Mouse (Mus musculus) heart, postnatal 0 days (tissue): Measurements from ENCODE around the gene Adrm1.

Source experiments
- CTCF ChIP-seq: IDR thresholded peaks from 2 replicates; pipeline ENCODE4 v1.5.1; 2016; ENCODE audit warnings: antibody characterized with exemption, control low read depth, low read depth
- EP300 ChIP-seq: IDR thresholded peaks from 2 replicates; pipeline ENCODE4 v1.6.1; 2016; ENCODE audit warnings: antibody characterized with exemption, low read depth

DNA sequence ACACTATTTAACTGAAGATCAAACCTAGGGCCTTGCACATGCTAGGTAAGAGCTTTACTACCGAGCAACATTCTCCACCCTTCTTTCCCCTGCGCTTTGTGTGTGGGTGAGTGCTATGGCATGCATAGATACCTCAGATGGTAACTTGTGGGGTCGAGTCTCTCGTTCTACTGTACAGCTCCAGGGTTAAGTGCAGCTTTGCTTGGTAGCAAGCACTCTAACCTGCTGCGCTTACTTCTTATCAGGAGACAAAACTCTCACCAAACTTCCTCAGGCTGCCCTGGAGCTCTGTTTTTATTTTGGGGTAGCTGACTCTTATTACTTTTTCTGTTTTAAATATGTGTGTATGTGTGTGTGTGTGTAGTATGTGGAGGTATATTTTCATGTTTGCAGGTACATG, 35.9 kb upstream of the Adrm1 start:
- TF ChIP-seq EP300 (no peak), CTCF (no peak)
